In genomic region chr12:51967915-51968595, GRCm38 (mm10) we compare ENCODE assay signal across 32 mouse cellular contexts. TPM values are rescaled to one million over a fixed set of nuclear protein-coding genes. Genes with fewer than 3 reads are reported as not detected.
DNase-seq lines count a peak whose midpoint lies in the region; ATAC-seq and TF ChIP-seq lines count a peak whose summit lies in the region.
"Had no signal": no experiment of that assay in that cellular context is flagged by ENCODE, and none has a peak within 500 bp of the region (broad histone marks: within the 10 kb centered on the region; RNA-seq: fewer than 3 reads in every experiment).

No protein-coding gene starts in this region.

- H3K36me3 ChIP-seq in liver, postnatal 0 days (replicated peaks; ENCODE audit: insufficient read depth, low read length), result no peaks in the 10 kb centered on the region
- no peaks in the 10 kb centered on the region for H3K36me3 ChIP-seq in liver, embryonic 11.5 days (ENCODE audit: control insufficient read depth, insufficient read depth, low read length)
- H3K36me3 ChIP-seq in megakaryocyte, embryonic 14.5 days (replicated peaks; ENCODE audit: low read length), result peaks cover 50% of the 10 kb centered on the region
- H3K36me3 ChIP-seq in forebrain, embryonic 11.5 days (ENCODE audit: control insufficient read depth, insufficient read depth, low read length), result no peaks in the 10 kb centered on the region
- H3K36me3 ChIP-seq: embryonic facial prominence, embryonic 12.5 days; hindbrain, embryonic 15.5 days; midbrain, embryonic 12.5 days had no signal

- H3K27ac ChIP-seq in liver, postnatal 0 days (ENCODE audit: low read depth), result 0 out of 2 replicates have a peak overlapping the region, but pooled peaks have one; percentile 16
- H3K27ac ChIP-seq in liver, embryonic 11.5 days (ENCODE audit: low read depth, low read length), result no peak overlapping the region
- no peak overlapping the region for H3K27ac ChIP-seq in forebrain, embryonic 11.5 days (ENCODE audit: low read depth, low read length)
- H3K27ac ChIP-seq: embryonic facial prominence, embryonic 12.5 days; hindbrain, embryonic 15.5 days; liver, embryonic 14.5 days; midbrain, embryonic 12.5 days had no signal

- no peak overlapping the region for H3K9ac ChIP-seq in liver, postnatal 0 days (replicated peaks)
- H3K9ac ChIP-seq in liver, embryonic 11.5 days (ENCODE audit: low read depth, low read length), result no peak overlapping the region
- no peak overlapping the region for H3K9ac ChIP-seq in forebrain, embryonic 11.5 days (ENCODE audit: low read length)
- H3K9ac ChIP-seq: embryonic facial prominence, embryonic 12.5 days; hindbrain, embryonic 15.5 days; midbrain, embryonic 12.5 days had no signal

- ATAC-seq in liver, postnatal 0 days, result no peak
- ATAC-seq in liver, embryonic 11.5 days (replicated peaks; ENCODE audit: low FRiP score), result no peak
- peak; percentile 47 for ATAC-seq in common myeloid progenitor, adult 5-6 weeks (replicated peaks; ENCODE audit: low read depth, poor library complexity, severe bottlenecking)
- no peak for ATAC-seq in forebrain, embryonic 11.5 days (replicated peaks; ENCODE audit: low FRiP score)
- ATAC-seq: forebrain, embryonic 14.5 days had no signal

- H3K4me1 ChIP-seq in liver, postnatal 0 days (ENCODE audit: insufficient read depth), result 0 out of 2 replicates have a peak, but pooled peaks cover 11% of the 10 kb centered on the region
- H3K4me1 ChIP-seq in liver, embryonic 11.5 days (replicated peaks; ENCODE audit: control insufficient read depth, insufficient read depth, low read length), result peaks cover 9% of the 10 kb centered on the region; the same call in 1 of the 2 replicates
- H3K4me1 ChIP-seq in megakaryocyte, embryonic 14.5 days, result peaks cover 69% of the 10 kb centered on the region
- H3K4me1 ChIP-seq in forebrain, embryonic 11.5 days (replicated peaks; ENCODE audit: control insufficient read depth, insufficient read depth, low read length), result 0 out of 2 replicates have a peak, but pooled peaks cover 4% of the 10 kb centered on the region
- H3K4me1 ChIP-seq: embryonic facial prominence, embryonic 12.5 days had no signal

- 69% methylated on average over 9 of the region's 9 CpGs for WGBS in liver, postnatal 0 days (ENCODE audit: insufficient replicate concordance)
- whole genome bisulfite sequencing in liver, embryonic 11.5 days, result 77% methylated on average over 9 of the region's 9 CpGs
- WGBS in forebrain, embryonic 11.5 days, result 91% methylated on average over 9 of the region's 9 CpGs

- H3K27me3 ChIP-seq in liver, postnatal 0 days (ENCODE audit: insufficient read depth, low read length), result no peaks in the 10 kb centered on the region
- no peaks in the 10 kb centered on the region for H3K27me3 ChIP-seq in liver, embryonic 11.5 days (replicated peaks; ENCODE audit: control insufficient read depth, insufficient read depth, low read length)
- no peaks in the 10 kb centered on the region for H3K27me3 ChIP-seq in megakaryocyte, embryonic 14.5 days (replicated peaks)
- H3K27me3 ChIP-seq in forebrain, embryonic 11.5 days (ENCODE audit: control insufficient read depth, insufficient read depth, low read length), result no peaks in the 10 kb centered on the region
- H3K27me3 ChIP-seq: embryonic facial prominence, embryonic 12.5 days; hindbrain, embryonic 15.5 days had no signal

- H3K4me2 ChIP-seq in liver, postnatal 0 days (ENCODE audit: low read depth, low read length), result peak overlapping the region; percentile 23; the same call in 1 of the 2 replicates
- no peak overlapping the region for H3K4me2 ChIP-seq in liver, embryonic 11.5 days
- H3K4me2 ChIP-seq in forebrain, embryonic 11.5 days (ENCODE audit: low read depth, low read length, severe bottlenecking), result no peak overlapping the region
- H3K4me2 ChIP-seq: embryonic facial prominence, embryonic 12.5 days; hindbrain, embryonic 15.5 days; midbrain, embryonic 12.5 days had no signal

- DNase-seq in liver, postnatal 0 days, result no peak
- DNase-seq in liver, embryonic 11.5 days (ENCODE audit: low spot score), result no peak
- peak; percentile 53 for DNase-seq in A20 (ENCODE audit: low read depth, low spot score)
- DNase-seq in embryo, embryonic 11 days, result no peak
- no peak for DNase-seq in forebrain, embryonic 11.5 days (ENCODE audit: low spot score)
- DNase-seq in thymus, postnatal 25 days, result no peak
- DNase-seq: adrenal gland, postnatal 36 days; cerebellum, adult 9-10 months; heart, adult 18-20 months; heart, postnatal 36 days; kidney, adult 8-10 months; kidney, postnatal 14 days; lung, postnatal 4 days; thymus, adult 18-20 months; thymus, postnatal 4 days had no signal

- H3K9me3 ChIP-seq in liver, postnatal 0 days (ENCODE audit: low read length), result 0 out of 2 replicates have a peak, but pooled peaks cover 2% of the 10 kb centered on the region
- no peaks in the 10 kb centered on the region for H3K9me3 ChIP-seq in liver, embryonic 11.5 days (ENCODE audit: control insufficient read depth, low read length)
- peaks cover 8% of the 10 kb centered on the region for H3K9me3 ChIP-seq in megakaryocyte, embryonic 14.5 days
- peaks cover 2% of the 10 kb centered on the region; the same call in 1 of the 2 replicates for H3K9me3 ChIP-seq in forebrain, embryonic 11.5 days (ENCODE audit: control insufficient read depth, low read length)
- H3K9me3 ChIP-seq: embryonic facial prominence, embryonic 12.5 days; hindbrain, embryonic 15.5 days; midbrain, embryonic 12.5 days had no signal

- no peak for TF ChIP-seq CTCF in liver, postnatal 0 days (IDR thresholded peaks at IDR 0.05; ENCODE audit: low read depth)

- no peak for TF ChIP-seq EP300 in liver, postnatal 0 days (IDR thresholded peaks at IDR 0.05; ENCODE audit: low read depth)

- H3K4me3 ChIP-seq in liver, postnatal 0 days (ENCODE audit: low read depth, low read length), result no peak overlapping the region
- no peak overlapping the region for H3K4me3 ChIP-seq in liver, embryonic 11.5 days (ENCODE audit: low read depth, low read length)
- H3K4me3 ChIP-seq in megakaryocyte, embryonic 14.5 days (replicated peaks), result peak overlapping the region; percentile 71
- H3K4me3 ChIP-seq in forebrain, embryonic 11.5 days (ENCODE audit: low read depth, low read length), result no peak overlapping the region
- H3K4me3 ChIP-seq: embryonic facial prominence, embryonic 12.5 days; hindbrain, embryonic 15.5 days; midbrain, embryonic 12.5 days had no signal

RNA-seq across cellular contexts. Expression of gene Heatr5a, which starts 3.1 kb away (rescaled TPM):
- polyA plus RNA-seq in liver, postnatal 0 days (2015; fragmentation: Nextera tagmentation; extraction: Ambion mirVana), result 1.6 and 2.6 TPM in 2 replicates
- 18.3 and 18.9 TPM in 2 replicates for polyA plus RNA-seq in liver, embryonic 11.5 days (2014; fragmentation: Nextera tagmentation; extraction: Ambion mirVana)
- total RNA-seq in common myeloid progenitor, adult 5-6 weeks (2017), result 55.3 and 62.1 TPM in 2 replicates
- polyA plus RNA-seq in megakaryocyte, embryonic 14.5 days (2012; ENCODE audit: insufficient read depth, low replicate concordance), result 2.8 and 3.5 TPM in 2 replicates
- 13.3 and 16.8 TPM in 2 replicates for polyA plus RNA-seq in forebrain, embryonic 11.5 days (2014; fragmentation: Nextera tagmentation; extraction: Ambion mirVana)

RNA-seq across cellular contexts. Expression of gene Dtd2, which starts 38.2 kb away (rescaled TPM):
- polyA plus RNA-seq in liver, postnatal 0 days (2015; fragmentation: Nextera tagmentation; extraction: Ambion mirVana), result 19.7 and 20.0 TPM in 2 replicates
- 31.0 and 33.1 TPM in 2 replicates for polyA plus RNA-seq in liver, embryonic 11.5 days (2014; fragmentation: Nextera tagmentation; extraction: Ambion mirVana)
- 15.8 and 18.4 TPM in 2 replicates for total RNA-seq in common myeloid progenitor, adult 5-6 weeks (2017)
- polyA plus RNA-seq in megakaryocyte, embryonic 14.5 days (2012; ENCODE audit: insufficient read depth, low replicate concordance), result 5.4 and 7.3 TPM in 2 replicates
- 26.6 and 28.7 TPM in 2 replicates for polyA plus RNA-seq in forebrain, embryonic 11.5 days (2014; fragmentation: Nextera tagmentation; extraction: Ambion mirVana)

RNA-seq across cellular contexts. Expression of gene Gpr33, which starts 59.8 kb away (rescaled TPM):
- not detected in 2 replicates for polyA plus RNA-seq in liver, postnatal 0 days (2015; fragmentation: Nextera tagmentation; extraction: Ambion mirVana)
- not detected in 2 replicates for polyA plus RNA-seq in liver, embryonic 11.5 days (2014; fragmentation: Nextera tagmentation; extraction: Ambion mirVana)
- total RNA-seq in common myeloid progenitor, adult 5-6 weeks (2017), result not detected in 2 replicates
- polyA plus RNA-seq in megakaryocyte, embryonic 14.5 days (2012; ENCODE audit: insufficient read depth, low replicate concordance), result not detected in 2 replicates
- not detected in 2 replicates for polyA plus RNA-seq in forebrain, embryonic 11.5 days (2014; fragmentation: Nextera tagmentation; extraction: Ambion mirVana)
- total RNA-seq: adrenal gland, postnatal 36 days; gastrocnemius, adult 8-10 months; heart, adult 18-20 months; heart, postnatal 36 days; layer of hippocampus, adult 18-20 months; layer of hippocampus, postnatal 14 days; neutrophil, adult 5-6 weeks had no signal
- polyA plus RNA-seq: cortical plate, adult 2 months; embryonic facial prominence, embryonic 12.5 days; forebrain, embryonic 14.5 days; frontal cortex, adult 2 months; heart, embryonic 14.5 days; hindbrain, embryonic 15.5 days; intestine, embryonic 14.5 days; limb, embryonic 11.5 days; liver, embryonic 14.5 days; midbrain, embryonic 12.5 days; stomach, embryonic 16.5 days had no signal
